In genomic region chr15:62813093-62813492, GRCm38 (mm10) we compare ENCODE assay signal across 23 mouse cellular contexts.
DNase-seq lines count a peak whose midpoint lies in the region; ATAC-seq and TF ChIP-seq lines count a peak whose summit lies in the region.
"Had no signal": no experiment of that assay in that cellular context is flagged by ENCODE, and none has a peak within 500 bp of the region (broad histone marks: within the 10 kb centered on the region; RNA-seq: fewer than 3 reads in every experiment).

No protein-coding gene starts in this region.

- DNase-seq in heart, adult 2 months = no peak
- no peak for DNase-seq in heart, postnatal 10 days
- DNase-seq in lung, embryonic 14.5 days = no peak
- DNase-seq in lung, adult 18-20 months = no peak
- peak; percentile 13 for DNase-seq in brain, embryonic 14.5 days (ENCODE audit: low read depth)
- no peak for DNase-seq in cerebellum, adult 8-10 months
- DNase-seq in urinary bladder, adult 2 months (ENCODE audit: low spot score) = no peak
- DNase-seq: adrenal gland, adult 2 months; cerebellum, postnatal 14 days; gastrocnemius, postnatal 25 days; kidney, postnatal 36 days; layer of hippocampus, adult 9-11 months; right cerebral cortex, postnatal 14 days; thymus, adult 2 months had no signal

- no peaks in the 10 kb centered on the region for H3K4me1 ChIP-seq in heart, adult 2 months (ENCODE audit: control insufficient read depth, insufficient read depth, low read length)
- no peaks in the 10 kb centered on the region for H3K4me1 ChIP-seq in lung, embryonic 14.5 days (ENCODE audit: insufficient read depth)
- no peaks in the 10 kb centered on the region for H3K4me1 ChIP-seq in neural tube, embryonic 15.5 days
- H3K4me1 ChIP-seq: embryonic facial prominence, embryonic 13.5 days; heart, embryonic 15.5 days; limb, embryonic 13.5 days; midbrain, embryonic 15.5 days; stomach, embryonic 15.5 days had no signal

- H3K9me3 ChIP-seq in lung, embryonic 14.5 days (ENCODE audit: low read depth, low read length) = no peaks in the 10 kb centered on the region
- no peaks in the 10 kb centered on the region for H3K9me3 ChIP-seq in neural tube, embryonic 15.5 days (replicated peaks)
- H3K9me3 ChIP-seq: embryonic facial prominence, embryonic 13.5 days; forebrain, embryonic 15.5 days; heart, embryonic 15.5 days; limb, embryonic 13.5 days; megakaryocyte, embryonic 14.5 days; midbrain, embryonic 15.5 days; stomach, embryonic 15.5 days had no signal

- H3K79me2 ChIP-seq in heart, adult 2 months (replicated peaks; ENCODE audit: control insufficient read depth, insufficient read depth, low read length) = no peaks in the 10 kb centered on the region

- no peak for TF ChIP-seq POLR2A in heart, adult 2 months (IDR thresholded peaks at IDR 0.05; ENCODE audit: insufficient read depth, low read depth, low read length)
- no peak for TF ChIP-seq POLR2A in brain, embryonic 14.5 days (IDR thresholded peaks at IDR 0.05; ENCODE audit: borderline replicate concordance, extremely low read depth, insufficient read depth, insufficient read length, poor library complexity, severe bottlenecking)

- H3K9ac ChIP-seq in heart, adult 2 months (ENCODE audit: low read depth, low read length) = no peak overlapping the region
- H3K9ac ChIP-seq in lung, embryonic 14.5 days = no peak overlapping the region
- H3K9ac ChIP-seq in neural tube, embryonic 15.5 days (replicated peaks) = no peak overlapping the region
- H3K9ac ChIP-seq: embryonic facial prominence, embryonic 13.5 days; forebrain, embryonic 15.5 days; heart, embryonic 15.5 days; limb, embryonic 13.5 days; midbrain, embryonic 15.5 days; stomach, embryonic 15.5 days had no signal

- intact Hi-C loops in heart, adult 2 months (cut with DNase I) = no loop called here
- intact Hi-C loops in heart, postnatal 10 days (cut with DNase I) = no loop called here

- no peaks in the 10 kb centered on the region for H3K27me3 ChIP-seq in heart, adult 2 months (ENCODE audit: control insufficient read depth, insufficient read depth, low read length)
- no peaks in the 10 kb centered on the region for H3K27me3 ChIP-seq in lung, embryonic 14.5 days (ENCODE audit: insufficient read depth, low read length)
- no peaks in the 10 kb centered on the region for H3K27me3 ChIP-seq in neural tube, embryonic 15.5 days (replicated peaks)
- H3K27me3 ChIP-seq: embryonic facial prominence, embryonic 13.5 days; forebrain, embryonic 15.5 days; heart, embryonic 15.5 days; limb, embryonic 13.5 days; megakaryocyte, embryonic 14.5 days; midbrain, embryonic 15.5 days; stomach, embryonic 15.5 days had no signal

- no peak overlapping the region for H3K27ac ChIP-seq in heart, adult 2 months
- H3K27ac ChIP-seq in lung, embryonic 14.5 days (ENCODE audit: low read depth) = no peak overlapping the region
- no peak overlapping the region for H3K27ac ChIP-seq in neural tube, embryonic 15.5 days (replicated peaks)
- H3K27ac ChIP-seq: embryonic facial prominence, embryonic 13.5 days; heart, embryonic 15.5 days; limb, embryonic 13.5 days; midbrain, embryonic 15.5 days; stomach, embryonic 15.5 days had no signal

- no peak for ATAC-seq in lung, embryonic 14.5 days (ENCODE audit: insufficient read depth)
- no peak for ATAC-seq in neural tube, embryonic 15.5 days (ENCODE audit: low FRiP score)
- ATAC-seq: forebrain, embryonic 15.5 days; midbrain, embryonic 15.5 days had no signal

- H3K4me2 ChIP-seq in lung, embryonic 14.5 days = no peak overlapping the region
- no peak overlapping the region for H3K4me2 ChIP-seq in neural tube, embryonic 15.5 days
- H3K4me2 ChIP-seq: embryonic facial prominence, embryonic 13.5 days; forebrain, embryonic 15.5 days; heart, embryonic 15.5 days; limb, embryonic 13.5 days; midbrain, embryonic 15.5 days; stomach, embryonic 15.5 days had no signal

- 0 out of 2 replicates have a peak, but pooled peaks have one; percentile 16 for TF ChIP-seq CTCF in heart, adult 2 months (IDR thresholded peaks at IDR 0.05)
- 0 out of 2 replicates have a peak, but pooled peaks have one; percentile 8 for TF ChIP-seq CTCF in lung, embryonic 14.5 days (IDR thresholded peaks at IDR 0.05; ENCODE audit: low read depth)
- no peak for TF ChIP-seq CTCF in brain, embryonic 14.5 days (IDR thresholded peaks at IDR 0.05; ENCODE audit: borderline replicate concordance, extremely low read depth, insufficient read depth, insufficient read length)

- H3K4me3 ChIP-seq in heart, adult 2 months = no peak overlapping the region
- no peak overlapping the region for H3K4me3 ChIP-seq in lung, embryonic 14.5 days (ENCODE audit: low read depth, low read length)
- H3K4me3 ChIP-seq in neural tube, embryonic 15.5 days (replicated peaks) = no peak overlapping the region
- H3K4me3 ChIP-seq: embryonic facial prominence, embryonic 13.5 days; forebrain, embryonic 15.5 days; heart, embryonic 15.5 days; limb, embryonic 13.5 days; megakaryocyte, embryonic 14.5 days; midbrain, embryonic 15.5 days; myocyte; stomach, embryonic 15.5 days had no signal

- TF ChIP-seq EP300 in heart, adult 2 months (IDR thresholded peaks at IDR 0.05; ENCODE audit: insufficient read depth, low read depth, low read length) = no peak

- no peaks in the 10 kb centered on the region for H3K36me3 ChIP-seq in heart, adult 2 months (ENCODE audit: control insufficient read depth, insufficient read depth, low read length)
- no peaks in the 10 kb centered on the region for H3K36me3 ChIP-seq in lung, embryonic 14.5 days (ENCODE audit: insufficient read depth)
- H3K36me3 ChIP-seq in neural tube, embryonic 15.5 days = no peaks in the 10 kb centered on the region
- H3K36me3 ChIP-seq: embryonic facial prominence, embryonic 13.5 days; forebrain, embryonic 15.5 days; heart, embryonic 15.5 days; limb, embryonic 13.5 days; midbrain, embryonic 15.5 days; stomach, embryonic 15.5 days had no signal

- WGBS in heart, adult 2 months = 91% methylated on average over 1 of the region's 1 CpGs
- WGBS in lung, embryonic 14.5 days = 88% methylated on average over 1 of the region's 1 CpGs
- WGBS in neural tube, embryonic 15.5 days = 88% methylated on average over 1 of the region's 1 CpGs
